Mouse (Mus musculus): Measurements from ENCODE around the gene Tshz2. TPM values are rescaled to one million over a fixed set of nuclear protein-coding genes. Genes with fewer than 3 reads are reported as not detected.
A peak's percentile ranks its signal among the peaks of the same experiment; 100 is the strongest.

Gene Tshz2
- polyA plus RNA-seq, 1 experiment from 2014 or later, result 20.1 TPM

DNA sequence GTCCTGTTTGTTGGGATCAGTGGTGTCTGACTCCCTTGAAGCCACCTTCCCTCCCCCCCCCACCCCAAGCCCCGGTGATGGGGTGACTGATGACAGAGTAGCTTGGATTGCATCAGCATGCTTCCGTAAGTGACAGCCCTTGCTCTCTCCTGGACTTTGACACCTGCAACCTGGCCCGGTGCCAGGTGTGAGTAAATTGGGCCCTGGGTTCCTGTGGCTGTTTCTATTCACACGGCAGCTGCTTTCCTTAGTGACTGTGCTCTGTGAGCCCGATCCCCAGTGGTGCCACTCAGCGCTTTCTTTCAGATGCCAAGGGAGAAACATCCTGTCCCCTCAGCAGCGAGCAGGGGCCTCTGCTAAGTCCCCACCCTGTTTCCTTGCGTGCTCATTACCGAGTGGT, 62.2 kb downstream of the Tshz2 start:
- Histone ChIP-seq H3K9ac (replicated peaks; ENCODE audit: low read depth, low read length) (no peak overlapping the region), H3K4me1 (ENCODE audit: control insufficient read depth, insufficient read depth, low read length) (peaks cover 26% of the 10 kb centered on the region), H3K27me3 (ENCODE audit: control insufficient read depth, insufficient read depth, low read length) (no peaks in the 10 kb centered on the region), H3K27ac (ENCODE audit: low read length) (no peak overlapping the region), H3K4me2 (replicated peaks; ENCODE audit: low read depth, low read length) (no peak overlapping the region), H3K4me3 (ENCODE audit: low read depth, low read length) (no peak overlapping the region), H3K9me3 (ENCODE audit: control insufficient read depth, low read depth, low read length) (no peaks in the 10 kb centered on the region), H3K36me3 (ENCODE audit: control insufficient read depth, insufficient read depth, low read length) (no peaks in the 10 kb centered on the region)
- ATAC-seq (ENCODE audit: insufficient number of reproducible peaks, insufficient read depth, low FRiP score, low read depth), result no peak
- WGBS, result 64% methylated on average over 9 of the region's 9 CpGs

DNA sequence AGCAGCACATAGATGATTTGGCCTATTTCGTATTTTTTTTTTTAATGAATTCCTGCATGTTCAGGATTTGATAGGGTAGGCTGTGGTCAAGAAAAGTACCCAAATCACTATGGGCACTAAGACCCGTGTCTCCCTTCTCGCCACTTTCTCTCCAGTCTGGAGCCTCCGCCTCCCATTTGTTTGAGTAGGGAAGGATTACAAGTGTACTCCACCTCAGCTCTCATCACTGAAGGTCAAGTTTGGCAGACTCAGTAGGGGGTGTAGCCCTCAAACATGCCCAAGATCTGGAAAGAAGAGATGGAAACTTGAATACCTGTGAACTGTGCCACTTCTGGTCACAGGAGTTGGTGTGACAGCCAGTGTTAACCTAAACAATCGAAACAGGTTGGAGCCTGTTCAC, 66.3 kb downstream of the Tshz2 start:
- H3K4me3 ChIP-seq (ENCODE audit: low read depth, low read length), result no peak overlapping the region
- no peak overlapping the region for H3K9ac ChIP-seq (replicated peaks; ENCODE audit: low read depth, low read length)
- peak overlapping the region; percentile 62; the same call in 1 of the 2 replicates for H3K27ac ChIP-seq (ENCODE audit: low read length)
- no peak for ATAC-seq (ENCODE audit: insufficient number of reproducible peaks, insufficient read depth, low FRiP score, low read depth)
- H3K4me1 ChIP-seq (ENCODE audit: control insufficient read depth, insufficient read depth, low read length), result peaks cover 41% of the 10 kb centered on the region
- no peaks in the 10 kb centered on the region for H3K36me3 ChIP-seq (ENCODE audit: control insufficient read depth, insufficient read depth, low read length)
- 77% methylated on average over 5 of the region's 5 CpGs for WGBS
- H3K4me2 ChIP-seq (replicated peaks; ENCODE audit: low read depth, low read length), result no peak overlapping the region
- no peaks in the 10 kb centered on the region for H3K27me3 ChIP-seq (ENCODE audit: control insufficient read depth, insufficient read depth, low read length)
- no peaks in the 10 kb centered on the region for H3K9me3 ChIP-seq (ENCODE audit: control insufficient read depth, low read depth, low read length)

- Histone ChIP-seq H3K4me2 (replicated peaks; ENCODE audit: low read depth, low read length) (no peak overlapping the region; the same call in 1 of the 2 replicates), H3K4me1 (ENCODE audit: control insufficient read depth, insufficient read depth, low read length) (peaks cover 41% of the 10 kb centered on the region), H3K27me3 (ENCODE audit: control insufficient read depth, insufficient read depth, low read length) (no peaks in the 10 kb centered on the region), H3K4me3 (ENCODE audit: low read depth, low read length) (no peak overlapping the region), H3K36me3 (ENCODE audit: control insufficient read depth, insufficient read depth, low read length) (no peaks in the 10 kb centered on the region), H3K9ac (replicated peaks; ENCODE audit: low read depth, low read length) (no peak overlapping the region), H3K9me3 (ENCODE audit: control insufficient read depth, low read depth, low read length) (no peaks in the 10 kb centered on the region), H3K27ac (ENCODE audit: low read length) (peak overlapping the region; percentile 62; the same call in 1 of the 2 replicates)
- ATAC-seq (ENCODE audit: insufficient number of reproducible peaks, insufficient read depth, low FRiP score, low read depth), result peak; percentile 89; the same call in 1 of the 2 replicates
- 33% methylated on average over 7 of the region's 7 CpGs for WGBS
Observed at GRCm38 (mm10) chr2:169699862-169700511, 67.2 kb downstream of the Tshz2 start.

DNA sequence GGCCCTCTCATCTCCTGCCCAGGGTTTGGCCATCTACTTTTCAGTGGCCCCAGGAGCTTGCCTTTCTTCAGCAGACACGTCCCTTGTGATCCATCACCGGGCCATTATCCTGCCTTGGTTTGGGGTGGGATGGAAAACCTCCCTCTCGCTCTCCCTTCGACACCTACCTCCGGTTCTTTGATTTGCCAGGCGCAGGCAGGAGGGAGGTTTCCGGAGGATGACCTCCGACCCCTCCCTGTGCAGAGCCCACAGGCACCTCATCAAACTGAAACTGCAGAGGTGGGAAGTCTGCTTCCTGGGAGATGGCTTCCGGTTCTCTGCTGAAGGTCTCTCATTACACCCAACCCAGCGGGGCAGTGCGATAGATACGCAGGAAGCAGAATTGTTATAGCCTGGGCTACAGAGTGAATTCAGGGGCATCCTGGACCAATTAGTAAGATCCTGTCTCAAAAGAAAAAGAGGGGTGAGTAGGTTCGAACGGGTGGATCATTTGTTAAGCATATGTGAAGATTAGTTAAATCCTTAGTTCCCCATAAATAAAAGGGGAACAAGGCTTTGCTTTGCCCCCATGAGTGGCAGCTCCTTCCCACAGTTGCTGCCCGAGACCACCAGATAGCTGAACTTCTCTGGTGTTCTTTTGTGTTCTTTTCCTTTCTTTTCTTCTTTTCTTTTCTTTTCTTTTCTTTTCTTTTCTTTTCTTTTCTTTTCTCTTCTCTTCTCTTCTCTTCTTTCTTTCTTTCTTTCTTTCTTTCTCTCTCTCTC, 70.1 kb downstream of the Tshz2 start:
- H3K4me3 ChIP-seq (ENCODE audit: low read depth, low read length), result no peak overlapping the region
- WGBS, result 41% methylated on average over 15 of the region's 15 CpGs
- H3K4me1 ChIP-seq (ENCODE audit: control insufficient read depth, insufficient read depth, low read length), result peaks cover 30% of the 10 kb centered on the region; the same call in 1 of the 2 replicates
- no peaks in the 10 kb centered on the region for H3K9me3 ChIP-seq (ENCODE audit: control insufficient read depth, low read depth, low read length)
- ATAC-seq (ENCODE audit: insufficient number of reproducible peaks, insufficient read depth, low FRiP score, low read depth), result no peak
- no peaks in the 10 kb centered on the region for H3K36me3 ChIP-seq (ENCODE audit: control insufficient read depth, insufficient read depth, low read length)
- H3K27me3 ChIP-seq (ENCODE audit: control insufficient read depth, insufficient read depth, low read length), result no peaks in the 10 kb centered on the region
- no peak overlapping the region for H3K27ac ChIP-seq (ENCODE audit: low read length)
- no peak overlapping the region for H3K9ac ChIP-seq (replicated peaks; ENCODE audit: low read depth, low read length)
- H3K4me2 ChIP-seq (replicated peaks; ENCODE audit: low read depth, low read length), result no peak overlapping the region

DNA sequence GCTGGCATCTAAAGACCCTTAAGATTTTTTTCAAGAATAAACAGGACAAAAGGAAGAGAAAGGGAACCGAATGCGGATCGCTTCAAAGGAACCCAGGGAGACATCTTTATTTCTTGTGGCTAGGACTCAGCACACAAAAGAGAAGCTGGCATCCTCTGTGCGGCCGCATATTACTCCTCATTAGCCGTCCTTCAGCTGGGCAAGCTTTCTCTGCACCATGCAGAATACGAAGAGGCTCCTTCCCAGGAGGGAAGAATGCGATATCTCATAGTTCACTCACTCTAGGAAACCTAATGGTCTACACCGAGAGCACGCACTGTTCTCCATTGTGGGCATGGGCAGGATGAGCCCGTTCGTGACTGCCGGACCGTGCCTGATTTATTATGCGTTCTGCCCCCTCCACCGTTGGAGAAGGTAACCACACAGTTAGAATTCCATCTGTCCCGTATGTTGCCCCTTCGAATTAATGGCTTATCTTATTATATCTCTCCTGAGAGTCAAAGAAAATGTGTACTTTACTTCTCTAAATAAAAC, 89.0 kb downstream of the Tshz2 start:
- H3K9ac ChIP-seq (replicated peaks; ENCODE audit: low read depth, low read length), result no peak overlapping the region
- no peaks in the 10 kb centered on the region for H3K27me3 ChIP-seq (ENCODE audit: control insufficient read depth, insufficient read depth, low read length)
- WGBS, result 68% methylated on average over 18 of the region's 18 CpGs
- ATAC-seq (ENCODE audit: insufficient number of reproducible peaks, insufficient read depth, low FRiP score, low read depth), result no peak
- peak overlapping the region; percentile 64; the same call in 1 of the 2 replicates for H3K27ac ChIP-seq (ENCODE audit: low read length)
- no peak overlapping the region for H3K4me3 ChIP-seq (ENCODE audit: low read depth, low read length)
- peaks cover 40% of the 10 kb centered on the region for H3K4me1 ChIP-seq (ENCODE audit: control insufficient read depth, insufficient read depth, low read length)
- H3K4me2 ChIP-seq (replicated peaks; ENCODE audit: low read depth, low read length), result no peak overlapping the region
- H3K9me3 ChIP-seq (ENCODE audit: control insufficient read depth, low read depth, low read length), result no peaks in the 10 kb centered on the region
- H3K36me3 ChIP-seq (ENCODE audit: control insufficient read depth, insufficient read depth, low read length), result no peaks in the 10 kb centered on the region

- Histone ChIP-seq H3K36me3 (ENCODE audit: control insufficient read depth, insufficient read depth, low read length) (no peaks in the 10 kb centered on the region), H3K27me3 (ENCODE audit: control insufficient read depth, insufficient read depth, low read length) (no peaks in the 10 kb centered on the region), H3K9me3 (ENCODE audit: control insufficient read depth, low read depth, low read length) (no peaks in the 10 kb centered on the region), H3K27ac (ENCODE audit: low read length) (peak overlapping the region; percentile 64; the same call in 1 of the 2 replicates), H3K9ac (replicated peaks; ENCODE audit: low read depth, low read length) (no peak overlapping the region), H3K4me3 (ENCODE audit: low read depth, low read length) (no peak overlapping the region), H3K4me1 (ENCODE audit: control insufficient read depth, insufficient read depth, low read length) (peaks cover 41% of the 10 kb centered on the region), H3K4me2 (replicated peaks; ENCODE audit: low read depth, low read length) (no peak overlapping the region)
- no peak for ATAC-seq (ENCODE audit: insufficient number of reproducible peaks, insufficient read depth, low FRiP score, low read depth)
- 45% methylated on average over 6 of the region's 6 CpGs for WGBS
Observed at GRCm38 (mm10) chr2:169722341-169722740, 89.5 kb downstream of the Tshz2 start.

GRCm38 (mm10) chr2:169723645-169724462, 91.0 kb downstream of the Tshz2 start:
- WGBS, result 15% methylated on average over 24 of the region's 24 CpGs
- no peak overlapping the region for H3K9ac ChIP-seq (replicated peaks; ENCODE audit: low read depth, low read length)
- peaks cover 43% of the 10 kb centered on the region for H3K4me1 ChIP-seq (ENCODE audit: control insufficient read depth, insufficient read depth, low read length)

More at GRCm38 (mm10) chr2:169723645-169724462, 91.0 kb downstream of the Tshz2 start:
- peak; percentile 57; the same call in 1 of the 2 replicates for ATAC-seq (ENCODE audit: insufficient number of reproducible peaks, insufficient read depth, low FRiP score, low read depth)
- Histone ChIP-seq H3K27me3 (ENCODE audit: control insufficient read depth, insufficient read depth, low read length) (no peaks in the 10 kb centered on the region), H3K27ac (ENCODE audit: low read length) (peak overlapping the region; percentile 87), H3K36me3 (ENCODE audit: control insufficient read depth, insufficient read depth, low read length) (no peaks in the 10 kb centered on the region), H3K9me3 (ENCODE audit: control insufficient read depth, low read depth, low read length) (no peaks in the 10 kb centered on the region), H3K4me2 (replicated peaks; ENCODE audit: low read depth, low read length) (peak overlapping the region; percentile 37), H3K4me3 (ENCODE audit: low read depth, low read length) (no peak overlapping the region)

Measured in stomach, embryonic 14.5 days (tissue).